Mouse (Mus musculus) central nervous system, embryonic 11.5 days (tissue): ENCODE measurements around the gene Zfp322a. TPM values are rescaled to one million over a fixed set of nuclear protein-coding genes. Genes with fewer than 3 reads are reported as not detected.

Source experiments
- polyA plus RNA-seq: library from polyadenylated mRNA; depleted of rRNA; stranded (reverse); fragments of >200 nt; gene quantifications from 2 replicates; pipeline ENCODE4 v1.2.3, GENCODE M21; 2012; rRNA removed

Gene Zfp322a
- polyA plus RNA-seq, result 21.3 and 30.9 TPM in 2 replicates

GRCm38 (mm10) chr13:23368583-23369420, at the start of gene Zfp322a:
TSS of gene Zfp322a (minus strand) at chr13:23369208.

Other genes starting within 250 kb of the Zfp322a start
- gene Vmn1r218, start 236.1 kb downstream of the Zfp322a start, polyA plus RNA-seq, result not detected in 2 replicates
- gene Vmn1r219, start 209.9 kb downstream of the Zfp322a start, polyA plus RNA-seq, result not detected in 2 replicates
- gene Vmn1r220, start 181.2 kb downstream of the Zfp322a start, polyA plus RNA-seq, result not detected in 2 replicates
- not detected in 2 replicates for gene Vmn1r221, start 155.1 kb downstream of the Zfp322a start, polyA plus RNA-seq
- gene Vmn1r222, start 133.3 kb downstream of the Zfp322a start, polyA plus RNA-seq, result not detected in 2 replicates
- not detected in 2 replicates for gene Vmn1r223, start 122.1 kb downstream of the Zfp322a start, polyA plus RNA-seq
- gene Abt1, start 54.7 kb upstream of the Zfp322a start, polyA plus RNA-seq, result 8.8 and 10.0 TPM in 2 replicates
- 0.07 and 0.31 TPM in 2 replicates for gene Btn1a1, start 96.7 kb upstream of the Zfp322a start, polyA plus RNA-seq
- 0.34 and 0.82 TPM in 2 replicates for gene Btn2a2, start 119.6 kb upstream of the Zfp322a start, polyA plus RNA-seq
- gene Hist1h4h, start 161.8 kb upstream of the Zfp322a start, polyA plus RNA-seq, result 21.7 and 31.0 TPM in 2 replicates
- gene Hist1h2af, start 164.7 kb upstream of the Zfp322a start, polyA plus RNA-seq, result 189 and 273 TPM in 2 replicates
- gene Hist1h3g, start 166.2 kb upstream of the Zfp322a start, polyA plus RNA-seq, result 38.6 and 41.4 TPM in 2 replicates
- gene Hist1h2bh, start 174.2 kb upstream of the Zfp322a start, polyA plus RNA-seq, result 3.2 and 6.3 TPM in 2 replicates
- 5.1 and 6.2 TPM in 2 replicates for gene Hist1h3f, start 174.8 kb upstream of the Zfp322a start, polyA plus RNA-seq
- 19.4 and 22.4 TPM in 2 replicates for gene Hist1h4f, start 182.4 kb upstream of the Zfp322a start, polyA plus RNA-seq
- 0.65 and 1.3 TPM in 2 replicates for gene Hist1h1d, start 184.1 kb upstream of the Zfp322a start, polyA plus RNA-seq
- 41.5 and 49.2 TPM in 2 replicates for gene Hist1h3e, start 193.2 kb upstream of the Zfp322a start, polyA plus RNA-seq
- gene Hist1h2ae, start 202.0 kb upstream of the Zfp322a start, polyA plus RNA-seq, result 17.0 and 26.2 TPM in 2 replicates
- gene Hist1h2bg, start 202.2 kb upstream of the Zfp322a start, polyA plus RNA-seq, result 14.7 and 42.2 TPM in 2 replicates
- gene Hist1h2bf, start 205.0 kb upstream of the Zfp322a start, polyA plus RNA-seq, result 8.0 and 18.9 TPM in 2 replicates
- gene Hist1h2ad, start 205.2 kb upstream of the Zfp322a start, polyA plus RNA-seq, result 2.4 and 8.0 TPM in 2 replicates
- gene Hist1h3d, start 206.6 kb upstream of the Zfp322a start, polyA plus RNA-seq, result 21.2 and 34.9 TPM in 2 replicates
- gene Hist1h4d, start 212.4 kb upstream of the Zfp322a start, polyA plus RNA-seq, result 10.3 and 11.7 TPM in 2 replicates